Mouse (Mus musculus) monocyte, adult 2 months (primary cell): ENCODE results near the gene Igf2r.

Source experiments
- DNase-seq, 2 experiments: peaks; one replicate each; pipeline ENCODE4 v3.0.0; 2022; ENCODE audit warnings: low spot score in 2 of 2, low read depth in 1 of 2

Gene Igf2r

DNA sequence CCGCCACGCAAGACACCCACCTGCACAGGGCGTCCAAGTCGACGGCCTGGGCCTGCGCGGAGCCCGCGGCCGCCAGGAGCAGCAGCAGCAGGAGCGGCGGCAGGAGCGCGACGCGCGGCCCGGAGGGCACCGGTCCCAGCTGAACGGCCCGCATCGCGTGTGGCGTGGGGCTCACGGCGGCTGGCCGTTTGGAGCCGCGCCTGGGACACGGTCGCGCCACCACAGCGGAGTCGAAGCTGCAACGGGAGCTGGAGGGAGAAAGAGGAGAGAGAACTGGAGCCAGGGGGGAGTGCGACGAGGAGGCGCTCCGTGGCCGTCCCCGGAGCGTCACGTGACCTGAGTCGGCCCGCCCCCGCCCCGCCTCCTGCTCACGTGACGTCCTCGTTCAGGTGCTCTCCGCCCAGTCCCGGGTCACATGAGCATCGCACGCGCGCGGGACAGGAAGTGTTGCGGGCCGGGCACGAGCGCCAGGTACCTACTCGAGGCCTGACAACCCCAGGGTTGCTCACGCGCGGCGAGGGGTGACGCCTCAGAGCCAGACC, at the start of gene Igf2r:
Igf2r (minus strand) TSS at position 285 of the 542 bp plus-strand sequence.
- no peak for DNase-seq

DNA sequence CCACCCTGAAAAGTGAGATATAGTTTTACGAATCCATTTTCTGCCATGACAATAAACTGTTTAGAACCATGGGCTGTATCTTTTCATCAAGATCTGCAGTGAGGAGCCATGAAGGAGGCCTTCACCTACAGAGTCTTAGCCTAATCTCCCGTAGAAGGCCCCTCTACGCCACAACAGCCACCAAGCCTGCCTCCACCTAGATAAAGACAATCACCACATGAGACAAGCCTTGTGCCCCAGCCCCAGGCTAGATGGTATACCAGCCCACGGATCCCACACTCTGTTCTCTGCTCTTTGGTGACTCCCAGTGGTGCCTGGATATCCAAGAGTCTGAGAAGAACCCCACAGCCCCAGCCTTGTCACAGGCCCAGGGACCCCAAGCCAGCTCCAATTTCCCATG, 46.4 kb upstream of the Igf2r start:
- no peak for DNase-seq

DNA sequence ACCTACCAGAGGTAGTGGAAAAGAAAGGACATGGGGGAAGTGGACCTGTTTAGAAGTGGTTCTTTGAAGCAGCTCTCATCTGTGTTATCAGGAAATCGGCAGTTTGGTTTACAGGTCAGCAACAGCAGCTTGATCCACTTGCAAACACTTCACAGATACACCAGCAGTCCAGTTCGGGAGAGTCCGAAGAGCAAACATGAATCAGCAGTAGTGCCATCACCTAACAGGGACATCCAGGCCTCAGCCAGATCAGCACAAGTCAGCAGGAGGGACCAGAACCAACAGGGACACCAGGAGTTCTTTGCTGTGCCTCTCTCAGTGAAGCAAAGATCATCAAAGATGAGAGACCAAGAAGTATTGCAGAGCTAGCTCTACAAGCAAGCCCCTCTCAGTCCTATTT, 45.0 kb upstream of the Igf2r start:
- DNase-seq, result no peak

DNA sequence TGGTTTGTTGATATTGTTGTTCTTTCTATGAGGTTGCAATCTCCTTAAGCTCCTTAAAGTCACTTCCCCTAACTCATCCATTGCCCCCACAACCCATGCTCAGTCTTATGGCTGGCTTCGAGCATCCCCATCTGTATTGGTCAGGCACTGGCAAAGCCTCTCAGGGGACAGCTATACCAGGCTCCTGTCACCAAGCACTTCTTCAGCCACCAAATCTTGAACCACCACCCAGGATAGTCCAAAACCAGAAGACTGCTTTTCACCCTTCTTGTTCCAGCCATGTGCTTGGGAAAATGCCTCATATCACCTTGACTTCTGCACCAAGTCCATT, 41.5 kb upstream of the Igf2r start:
- no peak for DNase-seq

DNA sequence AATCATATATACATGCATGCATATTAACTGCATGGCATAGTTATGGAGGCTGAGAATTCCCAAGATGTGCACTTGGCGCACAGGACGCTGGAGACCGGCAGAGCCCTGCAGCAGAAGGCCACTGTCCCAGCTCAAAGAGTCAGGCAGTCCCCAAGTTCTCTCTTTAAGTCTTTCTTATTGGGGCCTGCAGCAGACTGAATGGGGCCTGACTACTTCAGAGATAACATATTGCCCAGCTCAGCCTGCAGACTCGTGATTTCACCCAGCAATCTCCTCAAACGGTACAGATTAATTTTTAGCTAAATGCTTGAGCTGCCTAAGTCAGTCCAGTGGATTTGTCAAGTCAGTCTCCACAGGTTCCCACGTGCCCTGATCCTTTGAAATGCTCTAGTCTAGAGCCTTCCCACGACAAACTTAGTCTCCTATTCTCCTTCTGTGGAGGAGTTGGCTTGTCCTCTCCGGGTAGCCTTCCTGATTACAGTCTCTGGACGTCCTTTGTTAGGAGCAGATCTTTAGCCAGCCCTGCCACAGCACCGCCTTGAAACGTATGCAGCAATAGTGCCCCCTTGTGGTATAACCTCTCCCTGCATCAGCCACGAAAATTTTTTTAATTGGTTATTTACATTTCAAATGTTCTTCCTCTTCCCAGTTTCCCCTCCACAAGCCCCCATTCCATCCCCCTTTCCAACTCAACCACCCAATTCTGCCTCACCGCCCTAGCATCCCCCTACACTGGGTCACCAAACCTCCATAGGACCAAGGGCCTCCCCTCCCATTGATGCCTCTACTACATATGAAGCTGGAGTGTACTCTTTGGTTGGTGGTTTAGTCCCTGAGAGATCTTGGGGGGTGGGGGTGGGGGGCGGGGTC, 40.9 kb upstream of the Igf2r start:
- DNase-seq, result peak in 1 of 2 experiments; percentile 37

DNA sequence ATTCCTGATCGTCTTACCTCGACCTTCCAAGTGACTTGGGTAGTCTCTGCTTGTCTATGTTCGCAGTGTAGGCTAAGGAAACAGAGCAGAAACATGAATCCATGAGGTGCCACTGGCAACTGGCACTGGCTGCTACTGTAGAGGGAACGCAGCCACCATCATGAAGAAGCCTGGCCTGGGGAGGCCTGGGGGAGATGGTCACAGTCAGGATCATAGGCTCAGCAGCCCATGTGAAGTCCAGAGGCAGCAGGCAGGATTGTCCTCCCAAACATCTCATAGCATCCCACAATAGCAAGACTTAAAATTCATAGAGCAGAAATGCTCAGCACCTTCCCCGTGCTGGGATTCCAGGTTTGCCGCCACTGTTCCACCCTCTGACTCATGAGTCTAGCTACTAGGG, 39.4 kb upstream of the Igf2r start:
- no peak for DNase-seq

DNA sequence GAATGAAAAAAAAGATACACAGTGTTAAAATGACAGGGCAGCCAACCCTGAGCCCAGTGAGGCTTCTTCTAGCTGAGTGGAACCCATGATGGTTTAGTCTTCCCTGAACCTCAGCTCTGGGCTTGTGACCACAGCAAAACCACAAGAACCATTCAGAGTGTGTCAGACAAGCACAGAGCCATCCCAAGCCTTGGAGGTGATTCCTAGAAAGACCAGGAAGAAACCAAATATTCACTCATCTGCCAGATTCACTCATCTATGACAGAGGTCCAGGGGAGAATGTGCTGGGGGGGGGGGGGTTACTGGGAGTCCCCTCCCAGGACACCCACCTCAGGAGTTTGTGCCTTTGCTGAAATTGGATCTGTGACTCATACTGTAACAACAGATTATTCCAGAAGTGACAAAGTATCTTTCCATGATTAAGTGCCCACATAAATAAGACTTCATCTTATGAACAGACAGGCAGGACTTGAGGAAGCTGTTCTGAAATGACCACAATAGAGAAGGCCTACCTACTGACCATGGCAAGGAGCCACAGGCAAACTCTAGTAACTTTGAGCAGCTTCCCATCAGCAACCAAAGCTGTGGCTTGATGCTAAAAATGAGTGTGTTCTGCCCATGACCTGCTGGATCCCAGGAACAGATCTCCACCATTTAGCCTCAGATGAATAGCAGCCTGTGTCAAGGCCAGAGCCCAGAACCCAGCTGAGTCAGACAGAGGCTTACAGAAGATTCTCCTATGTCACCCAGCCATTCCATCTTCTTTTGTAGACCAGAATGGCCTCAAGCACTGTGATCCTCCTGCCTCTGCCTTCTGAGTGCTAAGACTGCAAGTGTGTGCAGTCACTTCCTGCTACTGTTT, 35.4 kb upstream of the Igf2r start:
- DNase-seq, result no peak

GRCm38 (mm10) chr17:12801861-12802540, 32.5 kb upstream of the Igf2r start:
- no peak for DNase-seq

- DNase-seq, result no peak
These were observed 30.2 kb upstream of the Igf2r start for GRCm38 (mm10) chr17:12799368-12800275.

DNA sequence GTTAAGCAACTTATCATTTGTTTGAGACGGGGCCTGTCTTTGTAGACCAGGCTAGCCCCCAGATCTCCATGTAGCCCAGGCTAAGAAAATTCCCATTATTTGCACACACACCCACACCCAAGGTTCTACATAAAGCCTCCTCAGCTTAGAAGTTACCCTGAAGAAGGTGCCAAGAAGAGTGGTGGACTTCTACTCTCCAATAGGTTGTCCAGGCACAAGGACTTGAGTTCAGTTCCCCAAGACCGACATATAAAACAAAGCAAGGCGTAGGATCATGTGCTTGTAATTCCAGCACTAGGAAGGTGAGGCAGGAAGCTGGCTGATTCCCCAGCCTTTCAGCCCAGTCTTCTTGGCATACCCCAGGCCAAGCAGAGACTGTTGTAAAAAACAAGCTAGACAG, 29.1 kb upstream of the Igf2r start:
- DNase-seq, result no peak

GRCm38 (mm10) chr17:12797427-12798029, 28.1 kb upstream of the Igf2r start:
- DNase-seq, result no peak

DNA sequence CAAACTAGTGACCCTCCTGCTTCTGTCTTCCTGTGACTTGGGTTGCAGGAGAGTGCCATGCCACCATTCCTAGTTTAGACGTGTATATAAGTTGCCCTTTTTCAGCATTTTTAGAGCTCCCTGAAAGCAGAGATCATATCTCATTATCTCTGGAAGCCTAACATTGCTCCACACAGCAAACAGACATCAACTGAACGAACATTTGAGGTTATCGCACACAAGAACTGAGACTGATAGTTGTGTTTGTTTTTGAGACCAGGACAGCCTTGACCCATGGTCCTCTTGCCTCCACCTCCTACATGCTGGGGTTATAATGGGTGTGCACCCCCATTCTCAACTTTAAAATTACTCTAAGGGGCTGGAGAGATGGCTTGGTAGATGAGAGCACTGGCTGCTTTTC, 27.2 kb upstream of the Igf2r start:
- no peak for DNase-seq

- no peak for DNase-seq
These were observed 24.4 kb upstream of the Igf2r start for GRCm38 (mm10) chr17:12793660-12794406.

DNA sequence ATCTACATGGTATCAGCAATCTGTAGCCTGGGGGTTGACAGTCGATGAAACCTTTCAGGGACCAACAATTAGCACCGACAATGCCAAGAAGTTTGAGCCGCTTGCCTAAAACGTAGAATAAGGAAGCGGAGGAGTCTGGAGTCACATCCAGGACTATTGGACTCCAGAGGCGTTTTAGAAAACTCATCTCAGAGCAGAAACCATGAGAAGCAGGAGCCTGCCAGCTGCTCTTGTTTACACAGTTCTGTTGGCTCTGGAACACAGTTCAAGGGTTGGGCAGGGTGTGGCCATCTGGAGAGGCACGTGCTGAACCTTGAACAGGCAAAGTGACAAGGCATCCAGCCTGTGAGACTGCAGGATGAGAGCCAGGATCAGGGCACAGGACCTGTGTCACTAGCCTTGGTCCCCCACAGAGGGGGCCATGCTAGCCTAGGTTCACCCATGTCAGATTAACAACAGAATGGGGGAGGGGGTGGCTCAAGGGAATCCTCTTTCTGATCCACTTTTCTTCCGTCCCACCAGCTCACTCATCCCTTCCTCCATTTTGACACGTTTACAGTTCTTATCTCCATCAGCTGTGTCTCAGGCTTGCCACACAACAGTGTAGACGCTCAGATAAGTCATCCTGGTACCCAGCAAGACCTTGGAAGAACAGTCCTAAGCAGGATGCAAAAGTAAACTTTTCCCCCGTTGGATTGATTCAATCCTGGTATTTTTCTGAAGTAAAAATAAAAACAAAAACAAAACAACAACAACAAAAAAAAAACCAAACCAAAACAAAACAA, 23.1 kb upstream of the Igf2r start:
- no peak for DNase-seq

DNA sequence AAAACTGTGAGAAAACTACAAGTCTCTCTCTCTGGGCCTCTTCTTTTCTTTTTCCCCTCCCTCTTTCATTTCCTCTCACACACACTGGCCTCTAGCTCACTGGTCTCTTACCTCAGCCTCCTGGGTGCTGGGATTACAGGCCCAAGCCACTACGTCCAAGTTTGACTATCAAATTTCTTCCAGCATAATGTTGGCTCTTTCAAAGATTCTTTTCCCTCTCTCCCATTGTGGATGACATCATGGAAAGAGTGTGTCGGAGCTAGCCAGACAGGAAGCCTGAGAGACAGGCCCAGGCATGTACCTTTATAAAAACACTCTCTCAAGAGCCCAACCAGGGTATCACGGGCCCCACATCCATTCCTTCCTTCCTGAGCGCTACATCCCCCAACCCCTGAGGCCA, 22.0 kb upstream of the Igf2r start:
- DNase-seq, result no peak

DNA sequence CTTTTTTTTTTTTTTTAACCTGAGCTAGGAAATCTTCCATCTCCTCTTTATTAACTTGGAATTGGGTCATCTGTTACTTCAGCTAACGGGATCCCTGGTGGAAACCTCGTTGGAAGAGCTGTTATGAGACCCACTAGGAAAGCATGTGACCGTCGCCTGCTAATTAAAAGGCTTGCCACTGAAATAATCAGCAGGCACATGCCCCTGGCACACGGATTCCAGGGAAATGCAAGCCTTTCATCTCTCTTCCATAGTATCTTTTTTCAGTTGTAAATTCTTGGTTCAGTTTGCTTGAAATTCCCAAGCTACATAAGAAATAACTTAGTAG, 21.6 kb upstream of the Igf2r start:
- no peak for DNase-seq

DNA sequence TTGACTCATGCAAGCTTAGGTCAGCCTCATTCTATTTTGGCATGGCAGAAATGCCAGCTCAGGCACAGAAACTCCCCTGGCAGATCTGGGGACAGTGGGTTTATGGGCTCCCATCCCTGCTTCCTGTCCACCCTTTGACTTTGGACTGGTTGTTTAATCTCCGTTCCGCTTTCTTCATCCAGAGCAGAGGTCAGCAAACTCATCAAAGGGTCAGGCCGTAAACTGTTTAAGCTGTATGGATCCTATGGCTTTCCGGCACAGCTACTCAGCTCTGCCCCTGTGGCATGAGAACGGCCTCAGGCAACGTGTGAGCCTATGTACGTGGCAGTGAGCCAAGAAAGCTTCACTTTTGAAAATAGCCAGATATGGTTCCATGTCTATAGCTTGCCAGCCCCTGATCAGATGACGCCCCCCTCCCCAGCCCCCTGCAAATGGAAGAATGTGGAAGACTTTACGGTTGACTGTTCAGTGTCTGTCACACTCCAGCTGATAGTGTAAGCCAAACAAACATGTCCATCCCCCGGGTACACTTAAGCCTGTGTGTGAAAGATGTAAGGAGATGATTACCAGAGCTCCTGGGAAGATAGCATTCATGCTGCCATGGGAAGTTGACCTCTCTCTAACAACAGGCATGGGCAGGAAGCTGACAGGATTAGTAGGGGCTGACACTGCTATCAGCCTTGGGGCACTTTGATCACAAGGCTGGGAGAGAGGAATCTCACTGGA, 21.1 kb upstream of the Igf2r start:
- no peak for DNase-seq
